Mouse (Mus musculus) midbrain, embryonic 16.5 days (tissue): ENCODE data around the gene Parp3. TPM values are rescaled to one million over a fixed set of nuclear protein-coding genes. Genes with fewer than 3 reads are reported as not detected.

ENCODE experiments used
- ATAC-seq: fragments of 200-750 bp; cut with Nextera tagmentation; 2 replicates; pipeline ENCODE4 v1.8.0; 2017; ENCODE audit warnings: moderate TSS enrichment
- H3K27ac ChIP-seq: fragments of 300-500 bp; sonication (generic); 2 replicates; pipeline ENCODE4 v1.5.1; 2014; ENCODE audit warnings: mild to moderate bottlenecking, low read length, mixed read lengths
- H3K27me3 ChIP-seq: fragments of 300-500 bp; sonication (generic); 2 replicates; pipeline ENCODE4 v1.6.1; 2014; ENCODE audit warnings: low read depth, low read length, mixed read lengths; ENCODE audit not compliant: control insufficient read depth, insufficient read depth
- H3K36me3 ChIP-seq: fragments of 300-500 bp; sonication (generic); 2 replicates; pipeline ENCODE4 v1.6.1; 2014; ENCODE audit warnings: mild to moderate bottlenecking, low read length, moderate library complexity, mixed read lengths; ENCODE audit not compliant: control insufficient read depth, insufficient read depth
- H3K4me1 ChIP-seq: fragments of 300-500 bp; sonication (generic); 2 replicates; pipeline ENCODE4 v1.6.1; 2014; ENCODE audit warnings: mild to moderate bottlenecking, low read length, mixed read lengths; ENCODE audit not compliant: control insufficient read depth, insufficient read depth
- H3K4me2 ChIP-seq: fragments of 300-500 bp; sonication (generic); 2 replicates; pipeline ENCODE4 v1.6.1; 2014; ENCODE audit warnings: mild to moderate bottlenecking, low read length, mixed read lengths
- H3K4me3 ChIP-seq: fragments of 300-500 bp; sonication (generic); 2 replicates; pipeline ENCODE4 v1.5.1; 2014; ENCODE audit warnings: low read depth, mild to moderate bottlenecking, low read length, moderate library complexity, mixed read lengths
- H3K9ac ChIP-seq: fragments of 300-500 bp; sonication (generic); 2 replicates; pipeline ENCODE4 v1.6.1; 2014; ENCODE audit warnings: low read depth, low read length, mixed read lengths
- H3K9me3 ChIP-seq: fragments of 300-500 bp; sonication (generic); replicated peaks from 2 replicates; pipeline ENCODE4 v1.6.1; 2014; ENCODE audit warnings: mild to moderate bottlenecking, low read length, mixed read lengths; ENCODE audit not compliant: control insufficient read depth, poor library complexity, severe bottlenecking
- WGBS: fragments of 180-500 bp; shearing (Covaris S2); extraction: QIAGEN DNeasy Blood & Tissue Kit; methylation state at CpG from one replicate; pipeline ENCODE4 v1.1.7; 2014; 5-methylcytosine and 5-hydroxymethylcytosine counted together
- polyA plus RNA-seq: library from polyadenylated mRNA; unstranded; fragments of >200 nt; fragmentation: Nextera tagmentation; extraction: Ambion mirVana; gene quantifications from 2 replicates; pipeline ENCODE4 v1.2.1, GENCODE M21; 2015

Parp3 gene
- 0.73 and 0.89 TPM in 2 replicates for polyA plus RNA-seq

DNA sequence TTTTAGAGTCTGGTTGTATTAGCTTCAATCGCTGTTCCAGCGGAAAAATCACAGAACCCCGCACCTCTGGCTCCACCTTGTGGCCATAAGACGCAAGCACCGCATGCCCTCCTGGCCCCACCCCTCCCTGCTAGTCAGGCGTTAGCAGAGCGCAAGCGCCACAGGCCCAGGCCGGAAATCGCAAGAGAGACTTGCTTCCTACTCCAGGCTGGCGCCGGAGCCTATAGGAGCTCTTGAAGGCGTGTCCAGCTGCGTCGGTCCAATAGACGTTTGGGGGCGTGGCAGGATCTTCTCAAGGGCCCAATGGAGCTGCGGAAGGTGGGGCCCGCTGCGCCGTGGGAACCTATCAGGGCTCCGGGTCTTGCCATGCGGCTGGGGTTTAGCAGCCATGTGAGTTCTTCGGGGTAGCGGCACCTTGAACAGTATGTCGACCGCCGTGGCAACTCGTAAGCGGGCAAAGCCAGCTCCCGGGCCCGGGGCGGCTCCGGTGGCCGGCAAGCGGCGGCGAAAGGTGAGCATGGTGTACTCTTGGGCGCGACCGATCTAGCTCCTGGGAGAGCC, at the start of gene Parp3:
Gene Parp3, minus strand, starts transcription at position 26 of the 561 bp plus-strand sequence.
- peak; percentile 98 for ATAC-seq
- no peaks in the 10 kb centered on the region for H3K27me3 ChIP-seq
- peaks cover 8% of the 10 kb centered on the region; the same call in 1 of the 2 replicates for H3K36me3 ChIP-seq
- peak within 1 kb of the TSS; percentile 83 for H3K4me2 ChIP-seq
- WGBS: under 1% methylated on average over 41 of the region's 41 CpGs
- H3K9me3 ChIP-seq: no peaks in the 10 kb centered on the region
- H3K27ac ChIP-seq: peak within 1 kb of the TSS; percentile 22; the same call in 1 of the 2 replicates
- peak within 1 kb of the TSS; percentile 87 for H3K4me3 ChIP-seq
- H3K4me1 ChIP-seq: peaks cover 10% of the 10 kb centered on the region
- H3K9ac ChIP-seq: peak within 1 kb of the TSS; percentile 68

GRCm38 (mm10) chr9:106519909-106520308, 43.2 kb upstream of the Parp3 start:
- no peaks in the 10 kb centered on the region for H3K9me3 ChIP-seq
- no peaks in the 10 kb centered on the region for H3K36me3 ChIP-seq
- no peak for ATAC-seq
- no peak overlapping the region for H3K27ac ChIP-seq
- WGBS: 80% methylated on average over 8 of the region's 8 CpGs
- no peak overlapping the region for H3K4me3 ChIP-seq
- H3K4me2 ChIP-seq: no peak overlapping the region
- no peaks in the 10 kb centered on the region for H3K27me3 ChIP-seq
- no peak overlapping the region for H3K9ac ChIP-seq
- H3K4me1 ChIP-seq: no peaks in the 10 kb centered on the region

DNA sequence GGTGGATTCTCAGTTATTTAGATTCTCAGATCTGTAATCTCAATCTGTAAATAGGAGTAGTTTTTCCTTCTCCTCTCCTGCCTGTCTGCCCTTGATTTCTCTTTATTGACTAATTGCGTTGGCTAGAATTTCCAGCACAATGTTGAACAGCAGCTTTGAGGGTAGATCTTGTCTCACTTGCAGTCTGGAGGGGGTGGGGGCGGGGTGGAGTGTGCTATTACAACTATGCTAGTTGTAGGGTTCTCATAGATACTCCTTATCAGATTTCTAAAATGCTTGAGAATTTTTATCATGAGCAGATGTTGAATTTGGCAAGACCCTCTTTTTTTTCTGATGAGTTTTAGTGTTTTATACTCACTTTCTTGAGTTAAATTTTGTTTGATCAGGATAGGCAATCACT, 42.7 kb upstream of the Parp3 start:
- no peaks in the 10 kb centered on the region for H3K4me1 ChIP-seq
- no peaks in the 10 kb centered on the region for H3K36me3 ChIP-seq
- ATAC-seq: no peak
- H3K9ac ChIP-seq: no peak overlapping the region
- no peaks in the 10 kb centered on the region for H3K9me3 ChIP-seq
- no peaks in the 10 kb centered on the region for H3K27me3 ChIP-seq
- H3K4me2 ChIP-seq: no peak overlapping the region
- no peak overlapping the region for H3K4me3 ChIP-seq
- 82% methylated on average over 2 of the region's 2 CpGs for WGBS
- no peak overlapping the region for H3K27ac ChIP-seq

- Histone ChIP-seq H3K4me2 (no peak within 1 kb of the TSS), H3K4me1 (no peaks in the 10 kb centered on the region), H3K9ac (no peak within 1 kb of the TSS), H3K27ac (no peak within 1 kb of the TSS), H3K36me3 (no peaks in the 10 kb centered on the region), H3K4me3 (no peak within 1 kb of the TSS), H3K9me3 (no peaks in the 10 kb centered on the region), H3K27me3 (no peaks in the 10 kb centered on the region)
- ATAC-seq: no peak
- WGBS: 89% methylated on average over 4 of the region's 4 CpGs
These were observed 37.5 kb upstream of the Parp3 start, which contains the start of gene Iqcf5 for GRCm38 (mm10) chr9:106514273-106514672. Gene Iqcf5 (plus strand): TSS chr9:106514573.

DNA sequence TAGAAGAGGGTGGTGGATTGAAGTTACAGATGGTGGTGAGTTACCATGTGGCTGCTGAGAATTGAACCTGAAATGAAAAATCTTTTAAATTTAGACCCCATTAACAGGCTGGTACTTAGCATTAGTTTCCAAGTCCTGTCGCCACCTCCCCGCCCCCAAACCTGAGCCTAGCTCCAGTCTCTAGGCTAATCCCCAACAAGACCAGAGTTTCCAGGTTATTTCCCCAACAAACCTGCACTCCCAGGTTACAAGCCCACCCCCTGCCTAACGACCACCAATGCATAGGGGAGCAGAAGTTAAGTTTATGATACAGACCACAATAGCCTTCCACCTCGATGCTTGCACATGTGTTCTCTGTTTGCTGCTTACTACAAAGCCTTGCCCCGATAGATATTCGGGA, 36.8 kb upstream of the Parp3 start:
- H3K36me3 ChIP-seq: no peaks in the 10 kb centered on the region
- H3K9me3 ChIP-seq: no peaks in the 10 kb centered on the region
- no peak overlapping the region for H3K27ac ChIP-seq
- no peaks in the 10 kb centered on the region for H3K4me1 ChIP-seq
- H3K4me2 ChIP-seq: no peak overlapping the region
- 79% methylated on average over 6 of the region's 6 CpGs for WGBS
- ATAC-seq: no peak
- H3K27me3 ChIP-seq: no peaks in the 10 kb centered on the region
- H3K9ac ChIP-seq: no peak overlapping the region
- H3K4me3 ChIP-seq: no peak overlapping the region

DNA sequence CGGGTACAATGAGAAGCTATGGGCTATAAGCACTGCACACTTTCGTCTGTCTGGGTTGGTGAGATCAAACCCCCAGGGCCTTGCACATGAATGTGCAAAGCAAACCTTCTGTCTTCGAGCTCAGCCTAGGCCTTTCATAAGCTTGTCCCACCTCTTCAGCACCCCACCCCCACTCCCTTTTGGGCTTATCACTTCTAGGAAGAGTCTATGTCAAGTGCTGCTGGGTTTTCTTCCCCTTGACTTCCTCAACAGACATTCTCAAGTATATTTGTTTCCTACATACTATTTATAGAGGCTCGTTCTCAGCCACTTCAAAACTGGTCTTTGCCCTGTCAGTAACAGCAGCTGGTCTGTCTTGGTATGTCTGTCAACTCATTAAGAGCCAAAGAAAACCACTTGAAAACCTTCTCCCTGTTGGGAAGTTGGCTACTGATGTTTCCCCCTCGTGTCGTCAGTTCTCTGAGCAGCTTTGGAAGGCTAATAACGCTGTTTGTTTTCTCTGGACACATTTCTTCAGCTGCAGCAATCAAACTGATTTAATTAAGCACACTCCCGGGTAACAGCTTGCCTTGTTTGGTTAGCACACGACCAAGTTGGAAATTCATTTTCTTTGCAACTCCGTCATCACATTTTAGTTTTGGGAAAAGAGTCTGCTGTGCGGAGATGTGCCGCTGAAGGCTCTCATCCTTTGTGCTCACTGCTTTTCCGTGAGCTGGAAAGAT, 36.1 kb upstream of the Parp3 start:
- Histone ChIP-seq H3K9me3 (no peaks in the 10 kb centered on the region), H3K27ac (no peak overlapping the region), H3K36me3 (no peaks in the 10 kb centered on the region), H3K4me2 (no peak overlapping the region), H3K9ac (no peak overlapping the region), H3K4me3 (no peak overlapping the region), H3K4me1 (no peaks in the 10 kb centered on the region), H3K27me3 (no peaks in the 10 kb centered on the region)
- WGBS: 63% methylated on average over 13 of the region's 13 CpGs
- ATAC-seq: no peak

- Histone ChIP-seq H3K27ac (no peak overlapping the region), H3K4me3 (no peak overlapping the region), H3K4me2 (no peak overlapping the region), H3K27me3 (no peaks in the 10 kb centered on the region), H3K9ac (no peak overlapping the region), H3K36me3 (no peaks in the 10 kb centered on the region), H3K4me1 (no peaks in the 10 kb centered on the region), H3K9me3 (no peaks in the 10 kb centered on the region)
- WGBS: 95% methylated on average over 10 of the region's 10 CpGs
- no peak for ATAC-seq
These were observed 32.6 kb upstream of the Parp3 start for GRCm38 (mm10) chr9:106509356-106509755.

DNA sequence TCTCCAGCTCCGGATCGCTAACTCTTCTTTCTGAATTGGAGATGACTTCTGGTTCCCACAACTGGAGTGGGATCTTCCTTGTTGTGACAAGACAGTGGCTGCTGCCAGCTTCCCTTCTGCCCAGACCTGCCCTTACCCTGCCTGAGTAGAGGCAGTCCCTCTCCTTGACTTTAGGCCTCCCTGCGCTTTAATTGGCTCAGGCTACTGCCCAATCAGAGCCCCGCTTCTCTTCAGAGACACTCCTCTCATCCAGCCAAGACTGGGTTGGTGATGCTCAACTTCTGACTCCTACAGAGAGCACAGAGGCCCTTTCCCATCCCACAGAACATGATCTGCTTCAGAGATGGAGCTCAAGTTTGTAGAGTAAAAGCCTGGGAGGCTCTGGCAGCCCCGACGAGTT, 27.5 kb upstream of the Parp3 start:
- Histone ChIP-seq H3K27ac (no peak overlapping the region), H3K4me3 (no peak overlapping the region), H3K9ac (no peak overlapping the region), H3K36me3 (no peaks in the 10 kb centered on the region), H3K9me3 (no peaks in the 10 kb centered on the region), H3K4me2 (no peak overlapping the region), H3K4me1 (no peaks in the 10 kb centered on the region), H3K27me3 (no peaks in the 10 kb centered on the region)
- WGBS: 80% methylated on average over 6 of the region's 6 CpGs
- ATAC-seq: no peak

- H3K27me3 ChIP-seq: no peaks in the 10 kb centered on the region
- WGBS: 89% methylated on average over 22 of the region's 22 CpGs
- H3K4me1 ChIP-seq: no peaks in the 10 kb centered on the region
- H3K9me3 ChIP-seq: no peaks in the 10 kb centered on the region
- no peaks in the 10 kb centered on the region for H3K36me3 ChIP-seq
- no peak overlapping the region for H3K27ac ChIP-seq
- ATAC-seq: no peak
- no peak overlapping the region for H3K9ac ChIP-seq
- no peak overlapping the region for H3K4me3 ChIP-seq
- H3K4me2 ChIP-seq: no peak overlapping the region
These were observed 25.1 kb upstream of the Parp3 start for GRCm38 (mm10) chr9:106501846-106502245.
